Mouse (Mus musculus) liver, embryonic 14.5 days (tissue): Measurements from ENCODE around the gene Tfap2c. TPM values are rescaled to one million over a fixed set of nuclear protein-coding genes. Genes with fewer than 3 reads are reported as not detected.

Source experiments
- ATAC-seq: fragments of 200-750 bp; cut with Nextera tagmentation; 2 replicates; pipeline ENCODE4 v1.8.0; 2017; ENCODE audit warnings: moderate number of reproducible peaks, mild to moderate bottlenecking, moderate library complexity; ENCODE audit not compliant: insufficient read depth
- DNase-seq, 3 experiments: peaks; one replicate each; pipeline ENCODE4 v3.0.0-alpha.2; 2012 to 2013; ENCODE audit warnings: low read depth in 3 of 3, low spot score in 3 of 3
- H3K27ac ChIP-seq: fragments of 300-500 bp; sonication (generic); 2 replicates; pipeline ENCODE4 v1.5.1; 2014; ENCODE audit warnings: moderate library complexity, mild to moderate bottlenecking, control low read depth, inconsistent platforms
- H3K27me3 ChIP-seq: fragments of 300-500 bp; sonication (generic); 2 replicates; pipeline ENCODE4 v1.6.1; 2014; ENCODE audit warnings: mild to moderate bottlenecking, low read length, moderate library complexity; ENCODE audit not compliant: control insufficient read depth, insufficient read depth
- H3K36me3 ChIP-seq: fragments of 300-500 bp; sonication (generic); replicated peaks from 2 replicates; pipeline ENCODE4 v1.6.1; 2014; ENCODE audit warnings: low read depth; ENCODE audit not compliant: control insufficient read depth, insufficient read depth
- H3K4me1 ChIP-seq, 2 experiments: fragments of 200-500 bp in 1 of 2; fragments of 300-500 bp in 1 of 2; sonication (generic) in 1 of 2; replicated peaks; 2 replicates each; pipeline ENCODE4 v1.6.1; 2012 to 2014; ENCODE audit warnings: antibody characterized with exemption in 1 of 2, inconsistent platforms in 1 of 2, low read length in 1 of 2; ENCODE audit not compliant: control insufficient read depth in 2 of 2, insufficient read depth in 2 of 2
- H3K4me2 ChIP-seq: fragments of 300-500 bp; sonication (generic); 2 replicates; pipeline ENCODE4 v1.6.1; 2014; ENCODE audit warnings: low read depth, mild to moderate bottlenecking, control low read depth, moderate library complexity
- H3K4me3 ChIP-seq, 2 experiments: fragments of 200-500 bp in 1 of 2; fragments of 300-500 bp in 1 of 2; sonication (generic) in 1 of 2; 2 replicates each; pipeline ENCODE4 v1.5.1; 2012 to 2014; ENCODE audit warnings: low read depth in 2 of 2, low read length in 2 of 2, mild to moderate bottlenecking in 2 of 2, control low read depth in 1 of 2, inconsistent platforms in 1 of 2, moderate library complexity in 1 of 2; ENCODE audit not compliant: insufficient read depth in 1 of 2
- H3K9ac ChIP-seq: fragments of 300-500 bp; sonication (generic); replicated peaks from 2 replicates; pipeline ENCODE4 v1.6.1; 2014; ENCODE audit warnings: mild to moderate bottlenecking, control low read depth, moderate library complexity
- H3K9me3 ChIP-seq: fragments of 300-500 bp; sonication (generic); 2 replicates; pipeline ENCODE4 v1.6.1; 2016; ENCODE audit warnings: low read length, mixed read lengths; ENCODE audit not compliant: control insufficient read depth
- CTCF ChIP-seq: IDR thresholded peaks from 2 replicates; pipeline ENCODE4 v1.5.1; 2016; ENCODE audit warnings: antibody characterized with exemption, low read depth, control low read depth
- EP300 ChIP-seq: IDR thresholded peaks from 2 replicates; pipeline ENCODE4 v1.6.1; 2016; ENCODE audit warnings: antibody characterized with exemption, low read depth
- WGBS: fragments of 180-500 bp; shearing (Covaris S2); extraction: QIAGEN DNeasy Blood & Tissue Kit; methylation state at CpG from one replicate; pipeline ENCODE4 v1.1.7; 2014; ENCODE audit not compliant: insufficient replicate concordance; 5-methylcytosine and 5-hydroxymethylcytosine counted together
- polyA plus RNA-seq, 2 experiments: library from polyadenylated mRNA; depleted of rRNA in 1 of 2; stranded (reverse) in 1 of 2; unstranded in 1 of 2; fragments of >200 nt; fragmentation: Nextera tagmentation in 1 of 2; extraction: Ambion mirVana in 1 of 2; gene quantifications; 2 replicates each; pipeline versions ENCODE4 v1.2.1 to v1.2.3; 2012 to 2014

The Tfap2c gene
- polyA plus RNA-seq, 2 experiments: not detected

GRCm38 (mm10) chr2:172580536-172581265 lies 31.3 kb downstream of the Tfap2c start:
- no peak overlapping the region for H3K27ac ChIP-seq
- no peak overlapping the region for H3K9ac ChIP-seq
- H3K4me3 ChIP-seq: no peak overlapping the region

GRCm38 (mm10) chr2:172583312-172583711 lies 33.9 kb downstream of the Tfap2c start:
- no peak for ATAC-seq
- Histone ChIP-seq H3K4me2 (no peak overlapping the region), H3K36me3 (no peaks in the 10 kb centered on the region), H3K4me1 (no peaks in the 10 kb centered on the region), H3K4me3 (no peak overlapping the region), H3K27ac (no peak overlapping the region), H3K9me3 (no peaks in the 10 kb centered on the region), H3K9ac (no peak overlapping the region), H3K27me3 (no peaks in the 10 kb centered on the region)
- no peak for DNase-seq
- 24% methylated on average over 7 of the region's 7 CpGs for WGBS
- no peak for TF ChIP-seq EP300

More at GRCm38 (mm10) chr2:172580536-172581265, 31.3 kb downstream of the Tfap2c start:
- H3K4me2 ChIP-seq: no peak overlapping the region
- no peaks in the 10 kb centered on the region for H3K36me3 ChIP-seq
- ATAC-seq (no peak), DNase-seq (no peak)
- H3K9me3 ChIP-seq: no peaks in the 10 kb centered on the region
- no peaks in the 10 kb centered on the region for H3K4me1 ChIP-seq
- H3K27me3 ChIP-seq: no peaks in the 10 kb centered on the region
- WGBS: 68% methylated on average over 12 of the region's 12 CpGs
- TF ChIP-seq EP300: no peak
- TF ChIP-seq CTCF: no peak

GRCm38 (mm10) chr2:172585329-172585728 lies 35.9 kb downstream of the Tfap2c start:
- H3K27me3 ChIP-seq: no peaks in the 10 kb centered on the region
- H3K9me3 ChIP-seq: no peaks in the 10 kb centered on the region
- no peak for TF ChIP-seq CTCF
- TF ChIP-seq EP300: no peak
- whole genome bisulfite sequencing: 26% methylated on average over 6 of the region's 6 CpGs
- ATAC-seq (peak; percentile 28; the same call in 1 of the 2 replicates), DNase-seq (no peak)
- no peak overlapping the region for H3K4me2 ChIP-seq
- no peak overlapping the region for H3K27ac ChIP-seq
- H3K36me3 ChIP-seq: no peaks in the 10 kb centered on the region
- H3K4me3 ChIP-seq: no peak overlapping the region
- no peak overlapping the region for H3K9ac ChIP-seq
- no peaks in the 10 kb centered on the region for H3K4me1 ChIP-seq

GRCm38 (mm10) chr2:172589048-172589447 lies 39.7 kb downstream of the Tfap2c start:
- no peaks in the 10 kb centered on the region for H3K27me3 ChIP-seq
- H3K9me3 ChIP-seq: no peaks in the 10 kb centered on the region
- TF ChIP-seq CTCF (no peak), EP300 (no peak)
- no peak for ATAC-seq
- H3K27ac ChIP-seq: no peak overlapping the region
- H3K36me3 ChIP-seq: no peaks in the 10 kb centered on the region
- 59% methylated on average over 1 of the region's 1 CpGs for WGBS
- no peak overlapping the region for H3K9ac ChIP-seq
- no peak overlapping the region for H3K4me3 ChIP-seq
- DNase-seq: no peak
- peaks cover 0 to 7% of the 10 kb centered on the region in 2 experiments; a peak in 1 of 4 replicates for H3K4me1 ChIP-seq
- no peak overlapping the region for H3K4me2 ChIP-seq

- no peaks in the 10 kb centered on the region for H3K36me3 ChIP-seq
- 20% methylated on average over 5 of the region's 5 CpGs for WGBS
- peak; percentile 37; the same call in 1 of the 2 replicates for ATAC-seq
- H3K9ac ChIP-seq: no peak overlapping the region
- H3K9me3 ChIP-seq: no peaks in the 10 kb centered on the region
- H3K27me3 ChIP-seq: no peaks in the 10 kb centered on the region
- H3K27ac ChIP-seq: no peak overlapping the region
- TF ChIP-seq EP300 (no peak), CTCF (no peak)
- no peak overlapping the region for H3K4me3 ChIP-seq
- DNase-seq: peak in 1 of 3 experiments; percentile 22
- peaks cover 0 to 7% of the 10 kb centered on the region in 2 experiments; a peak in 1 of 4 replicates for H3K4me1 ChIP-seq
- H3K4me2 ChIP-seq: no peak overlapping the region
These were observed 41.4 kb downstream of the Tfap2c start for GRCm38 (mm10) chr2:172590839-172591238.
